Mouse (Mus musculus) right cerebral cortex, postnatal 4 days (tissue): ENCODE data around the gene Dnm3.

Experiments used
- DNase-seq: peaks from one replicate; pipeline ENCODE4 v3.0.0-alpha.2; 2022

The Dnm3 gene

DNA sequence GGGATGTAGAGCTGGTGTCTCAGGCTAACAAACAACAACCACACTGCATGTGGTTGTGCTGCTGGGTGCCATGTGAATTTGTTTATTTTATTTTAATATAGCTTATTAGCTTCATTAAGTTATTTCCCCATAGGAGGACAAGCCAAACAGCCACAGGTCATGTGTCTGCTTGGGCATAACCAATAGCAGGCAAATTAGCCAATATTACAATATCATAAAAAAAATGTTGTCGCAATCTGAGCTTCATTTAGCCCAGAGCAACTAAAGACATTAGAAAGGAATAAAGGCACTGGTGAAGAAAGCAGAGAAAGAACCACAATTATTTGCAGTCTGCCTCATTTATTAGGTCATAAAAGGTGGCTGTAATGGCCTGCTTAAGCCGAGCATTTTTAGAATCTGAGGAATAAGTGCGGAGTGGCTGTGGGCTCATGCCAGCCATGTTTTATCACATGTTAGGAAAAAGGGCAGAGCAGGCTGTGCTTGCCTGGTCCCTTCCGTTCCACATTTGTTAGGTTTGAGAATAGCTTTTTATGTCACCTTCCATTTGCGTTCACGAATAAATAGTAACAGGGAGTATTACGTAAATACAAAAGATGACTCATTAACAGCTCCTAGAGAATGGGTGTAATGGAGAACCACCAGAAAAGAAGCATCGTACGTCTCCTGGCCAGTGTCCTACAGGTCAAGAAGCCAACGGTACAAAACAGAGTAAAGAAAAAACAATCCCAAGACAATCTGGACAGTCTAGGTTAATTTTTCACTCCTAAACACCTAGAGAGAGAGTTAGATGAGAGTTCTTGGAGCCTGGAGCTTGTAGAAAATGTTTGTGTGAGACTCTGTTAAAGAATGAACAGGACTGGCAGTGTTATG is 376.6 kb downstream of the Dnm3 start:
- DNase-seq, result no peak

DNA sequence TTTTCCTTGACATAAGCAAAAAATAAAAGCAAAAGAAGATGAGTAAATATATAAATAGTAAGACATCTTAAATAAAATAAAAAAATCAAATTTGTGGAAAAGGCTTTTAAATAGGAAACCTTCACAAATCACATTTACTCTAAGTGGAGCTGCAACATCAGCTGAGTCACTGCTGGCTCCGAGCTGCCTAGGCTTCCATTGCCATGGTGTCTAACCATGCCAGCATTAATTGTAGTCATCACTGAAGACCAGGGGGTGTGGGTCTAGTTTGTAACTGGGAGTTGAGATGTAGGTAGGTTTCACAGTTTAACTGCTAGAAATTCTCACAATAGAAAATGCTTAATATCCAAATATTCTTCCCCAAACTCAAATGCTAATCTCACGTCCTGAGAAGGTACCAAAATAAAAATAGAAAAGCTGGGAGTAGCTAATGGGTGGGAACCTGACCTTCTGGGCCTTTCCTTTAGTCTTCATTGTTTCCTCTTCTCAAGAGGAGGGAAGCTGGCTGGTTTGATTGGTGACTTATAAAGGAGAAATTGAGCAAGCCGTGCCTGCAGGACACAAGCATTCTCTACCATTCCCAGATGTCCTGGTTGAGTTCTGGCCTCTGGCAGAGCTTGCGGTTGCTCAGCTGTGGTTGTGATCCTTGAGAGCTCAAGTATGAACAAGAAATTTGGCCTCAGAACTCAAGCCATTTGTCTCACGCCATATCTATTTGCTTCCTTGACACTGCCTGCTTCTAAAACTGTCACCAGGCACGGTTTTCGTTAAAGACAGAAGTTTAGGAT is 377.6 kb downstream of the Dnm3 start:
- DNase-seq, result no peak

- no peak for DNase-seq
These were observed 378.6 kb downstream of the Dnm3 start for GRCm38 (mm10) chr1:162099203-162099602.

DNA sequence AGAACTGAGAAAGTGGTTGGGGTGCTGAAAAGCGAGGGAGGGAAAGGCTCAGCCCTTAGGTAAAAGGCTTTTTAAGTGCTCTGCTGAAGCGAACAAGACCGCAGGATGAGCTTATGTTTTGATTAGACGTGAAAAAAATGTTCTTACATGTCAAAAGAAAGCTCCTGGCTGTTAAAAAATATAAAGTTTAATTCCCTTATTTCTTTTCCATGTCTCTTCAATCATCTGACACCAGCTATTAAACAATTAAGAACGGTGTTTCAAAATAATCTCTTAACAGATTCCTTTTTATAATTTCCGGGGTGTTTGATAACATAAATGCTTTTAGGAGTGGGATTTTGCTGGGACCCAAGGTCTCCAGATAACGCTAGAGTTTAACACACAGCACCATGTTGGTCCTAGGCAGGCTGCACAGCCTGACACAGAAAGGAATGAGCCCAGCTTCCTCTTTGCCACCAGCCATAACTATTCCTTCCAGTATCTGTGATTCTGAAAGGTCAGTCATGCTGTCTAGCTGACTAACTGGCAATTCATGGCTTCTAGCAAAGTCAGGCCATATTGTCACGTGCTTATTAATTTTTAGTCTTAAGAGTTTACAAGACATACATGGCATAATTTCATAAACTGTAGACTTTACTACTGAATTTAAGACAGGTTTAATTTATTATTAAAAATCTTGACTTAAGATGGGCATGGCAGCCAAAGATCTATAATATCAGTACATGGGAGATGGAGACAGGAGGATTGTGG is 383.1 kb downstream of the Dnm3 start:
- DNase-seq, result no peak

DNA sequence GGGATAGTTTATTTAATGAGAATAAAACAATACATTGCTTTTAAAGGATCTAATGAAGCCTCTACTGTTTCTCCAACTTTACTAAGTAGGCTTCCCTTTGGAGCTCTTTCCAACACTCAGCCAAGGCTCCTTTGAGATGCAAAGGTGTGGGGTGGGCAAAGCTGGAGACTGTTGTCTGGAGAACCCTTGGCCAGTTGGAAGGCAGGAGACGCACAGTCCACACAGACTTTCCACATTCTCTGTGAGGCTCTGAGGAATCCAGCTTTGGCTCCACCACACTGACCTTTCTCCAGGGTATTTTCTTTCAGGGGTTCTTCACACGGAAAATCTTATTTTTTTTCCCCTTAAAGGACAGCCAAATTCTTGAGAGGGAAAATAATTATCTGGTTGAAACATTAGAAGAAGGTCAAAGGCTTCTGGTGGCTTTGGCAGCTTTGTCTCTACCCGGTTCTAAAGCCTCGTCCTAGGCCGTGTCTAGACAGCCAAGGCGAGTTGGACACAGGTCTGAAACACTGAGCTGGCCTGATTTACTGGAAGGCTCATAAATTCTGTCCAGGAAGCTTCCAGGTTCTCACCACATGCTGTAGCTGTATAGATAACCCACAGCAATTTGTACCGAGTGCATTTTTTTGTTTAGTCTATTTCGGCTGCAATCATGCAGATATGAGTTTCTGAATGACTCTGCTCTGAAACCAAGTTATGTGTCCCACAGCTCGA is 383.9 kb downstream of the Dnm3 start:
- no peak for DNase-seq

DNA sequence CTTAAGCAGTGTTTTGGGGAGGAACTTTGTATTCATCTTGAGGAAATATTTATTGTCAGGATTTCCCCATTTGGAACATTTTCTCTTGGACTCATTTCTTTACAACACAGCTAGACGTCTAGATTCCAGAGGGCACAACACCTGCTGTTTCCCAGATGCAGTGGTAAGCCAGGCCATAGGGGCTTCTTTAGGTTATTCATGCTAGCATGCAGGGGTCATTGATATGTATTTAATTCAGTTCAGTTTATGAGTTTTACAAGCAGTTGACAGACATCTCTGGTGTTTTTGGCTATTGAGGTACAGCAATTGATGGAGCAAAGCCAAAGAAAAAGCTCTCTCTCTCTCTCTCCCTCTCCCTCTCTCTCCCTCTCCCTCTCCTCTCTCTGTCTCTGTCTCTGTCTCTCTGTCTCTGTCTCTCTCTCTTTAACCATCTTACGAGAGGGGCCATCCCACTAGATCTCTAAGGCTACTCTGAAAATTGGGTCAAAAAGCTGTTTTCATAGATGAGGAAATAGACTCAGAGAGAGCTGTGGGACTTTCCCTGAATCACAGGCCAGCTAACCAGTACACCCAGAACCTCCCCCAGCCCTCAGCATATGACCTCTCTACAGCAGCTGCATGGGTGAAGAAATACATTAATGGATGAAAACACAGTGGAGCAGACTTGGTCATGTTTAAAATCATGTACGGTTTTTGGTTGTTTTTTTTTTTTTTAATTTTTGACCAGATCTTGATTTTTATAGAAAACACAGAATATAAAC is 384.8 kb downstream of the Dnm3 start:
- DNase-seq, result no peak

DNA sequence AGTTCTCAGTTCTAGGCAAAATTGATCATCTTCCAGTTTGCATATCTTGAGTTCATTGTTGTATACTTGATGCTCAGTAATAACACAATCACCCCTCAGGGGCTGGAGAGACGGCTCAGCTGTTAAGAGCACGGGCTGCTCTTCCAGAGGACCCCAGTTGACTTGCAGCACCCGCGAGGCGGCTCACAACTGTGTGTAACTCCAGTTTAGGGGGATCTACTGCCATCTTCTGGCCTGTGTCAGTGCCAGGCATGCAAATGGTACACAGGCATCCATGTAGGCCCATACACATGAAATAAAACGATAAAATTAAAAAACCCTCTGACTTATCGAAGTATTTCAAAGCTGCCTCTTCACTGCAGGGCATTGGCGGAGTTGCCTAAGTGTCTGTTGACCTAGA is 385.4 kb downstream of the Dnm3 start:
- no peak for DNase-seq

GRCm38 (mm10) chr1:162083886-162084478 is 393.9 kb downstream of the Dnm3 start:
- DNase-seq, result no peak

GRCm38 (mm10) chr1:162083354-162083753 is 394.5 kb downstream of the Dnm3 start:
- DNase-seq, result no peak

DNA sequence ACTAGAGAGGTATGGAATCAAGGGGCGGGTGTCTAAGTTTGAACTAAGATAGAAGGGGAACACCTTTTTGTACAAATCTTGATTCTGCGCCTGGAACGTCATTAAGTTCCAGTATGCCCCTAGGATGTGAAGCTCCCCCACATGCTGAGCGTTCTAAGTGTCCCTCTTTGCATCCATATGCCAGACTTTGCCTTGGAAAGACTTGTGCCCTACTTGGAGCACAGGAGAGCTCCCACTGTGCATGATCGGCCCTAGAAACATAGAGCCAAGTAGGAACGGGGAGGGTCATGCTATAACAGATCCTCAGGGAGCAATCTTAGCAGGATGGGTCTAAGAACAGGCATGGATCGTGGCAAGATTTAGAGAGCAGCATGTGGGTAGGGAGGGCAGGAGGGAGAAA is 395.1 kb downstream of the Dnm3 start:
- DNase-seq, result no peak

DNA sequence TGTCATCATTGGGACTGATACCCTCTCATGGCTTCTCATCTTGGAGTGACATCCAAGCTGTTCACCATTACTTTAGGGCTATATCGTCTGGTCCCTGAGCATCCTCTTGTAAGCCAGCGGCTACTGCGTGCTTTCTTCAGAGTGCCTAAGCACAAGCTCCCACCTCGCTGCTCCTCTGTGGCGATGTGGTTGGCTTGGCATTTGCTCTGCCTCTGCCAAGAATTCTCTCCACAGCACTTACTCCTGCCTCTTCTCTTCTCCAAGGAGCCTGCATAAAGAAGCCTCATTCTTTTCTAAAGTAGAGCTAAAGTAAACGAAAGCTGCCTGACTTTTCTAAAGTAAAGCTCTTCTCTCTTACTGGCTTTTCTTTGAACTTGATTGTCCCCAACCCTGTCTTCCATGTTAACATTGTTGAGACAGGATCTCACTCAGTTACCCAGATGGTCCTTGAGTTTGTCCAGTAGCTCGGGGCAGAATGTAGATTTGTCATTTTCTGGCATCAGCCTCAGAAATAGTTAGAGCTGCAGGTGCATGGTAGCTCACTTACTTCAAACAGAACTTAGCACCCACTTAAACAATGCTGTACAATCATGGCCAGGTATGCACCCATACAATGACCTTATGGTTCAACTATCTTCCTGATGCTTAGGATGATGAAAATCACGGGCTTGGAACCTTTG is 396.0 kb downstream of the Dnm3 start:
- DNase-seq, result no peak

DNA sequence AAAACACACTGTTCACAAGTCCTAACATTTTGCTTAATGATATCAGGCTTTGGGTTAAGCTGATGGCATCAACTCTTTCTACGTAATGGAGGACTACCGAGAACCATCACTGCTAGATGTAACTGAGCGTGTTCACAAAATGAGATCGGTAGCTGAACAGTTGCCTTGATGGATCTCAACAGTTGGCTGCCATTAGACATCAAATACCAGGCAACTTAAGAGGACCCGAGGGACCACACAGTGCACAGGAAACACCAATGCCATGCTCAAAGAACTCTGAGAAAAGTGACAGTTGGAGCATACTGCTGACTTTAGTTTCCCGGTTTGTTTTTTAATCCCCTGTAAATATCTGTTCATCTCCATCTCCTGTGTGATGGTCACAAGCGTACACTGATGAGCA is 397.8 kb downstream of the Dnm3 start:
- no peak for DNase-seq

GRCm38 (mm10) chr1:162077454-162077853 is 400.4 kb downstream of the Dnm3 start:
- no peak for DNase-seq

GRCm38 (mm10) chr1:162076581-162077001 is 401.2 kb downstream of the Dnm3 start:
- no peak for DNase-seq

DNA sequence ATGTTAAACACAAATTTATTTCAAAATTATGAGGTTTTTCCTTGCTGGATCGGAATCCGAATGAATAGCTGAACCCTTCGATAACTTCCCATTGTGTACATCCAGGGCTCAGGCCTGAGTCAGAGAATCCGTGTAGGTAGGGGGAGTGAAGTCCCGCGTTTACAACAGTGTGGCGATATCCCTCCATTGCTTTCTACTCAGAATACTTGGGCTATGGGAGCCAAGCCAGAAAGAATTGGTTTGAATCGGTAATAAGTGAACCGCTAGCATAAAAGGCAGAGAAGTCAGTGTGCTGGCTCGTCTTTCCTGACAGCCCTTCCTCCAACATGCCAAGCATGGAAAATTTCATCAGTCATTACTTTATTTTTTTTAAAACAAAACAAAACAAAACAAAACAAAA is 402.0 kb downstream of the Dnm3 start:
- no peak for DNase-seq

GRCm38 (mm10) chr1:162075416-162075815 is 402.4 kb downstream of the Dnm3 start:
- no peak for DNase-seq

DNA sequence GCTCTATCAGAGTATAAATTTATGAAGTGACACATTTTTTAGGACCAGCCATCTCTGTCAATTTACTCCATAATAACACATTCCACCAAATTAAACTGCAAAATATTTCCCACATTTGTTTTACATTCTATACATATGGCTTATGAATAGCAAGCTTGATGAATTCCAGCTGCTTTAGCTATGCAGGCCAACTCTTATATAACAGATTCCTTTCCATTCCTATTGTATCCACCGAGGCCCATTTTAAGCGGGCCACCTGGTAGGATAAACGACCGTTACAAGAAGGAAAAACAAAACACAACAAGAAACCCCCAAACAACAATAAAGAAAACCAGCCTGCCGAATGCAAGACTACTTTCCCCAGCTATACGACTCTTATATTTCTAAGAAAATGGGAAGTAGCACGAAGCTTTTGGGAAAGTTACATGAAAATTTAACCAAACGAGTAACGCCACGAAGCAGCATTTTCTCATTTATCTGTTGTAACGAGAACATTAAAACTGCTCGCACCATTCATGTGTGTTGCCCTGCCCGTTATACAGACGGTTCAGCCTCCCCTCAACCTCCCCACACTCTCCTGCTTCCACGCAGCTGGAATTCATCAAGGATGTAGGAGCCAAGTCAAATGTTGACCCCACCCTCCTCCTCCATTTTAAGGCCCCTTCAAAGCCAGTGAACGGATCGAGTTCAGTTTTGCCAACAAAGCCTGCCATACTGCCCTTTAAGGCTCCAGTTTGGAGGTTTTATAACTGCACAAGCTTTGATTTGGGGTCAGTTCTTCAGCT is 403.0 kb downstream of the Dnm3 start:
- DNase-seq, result no peak

DNA sequence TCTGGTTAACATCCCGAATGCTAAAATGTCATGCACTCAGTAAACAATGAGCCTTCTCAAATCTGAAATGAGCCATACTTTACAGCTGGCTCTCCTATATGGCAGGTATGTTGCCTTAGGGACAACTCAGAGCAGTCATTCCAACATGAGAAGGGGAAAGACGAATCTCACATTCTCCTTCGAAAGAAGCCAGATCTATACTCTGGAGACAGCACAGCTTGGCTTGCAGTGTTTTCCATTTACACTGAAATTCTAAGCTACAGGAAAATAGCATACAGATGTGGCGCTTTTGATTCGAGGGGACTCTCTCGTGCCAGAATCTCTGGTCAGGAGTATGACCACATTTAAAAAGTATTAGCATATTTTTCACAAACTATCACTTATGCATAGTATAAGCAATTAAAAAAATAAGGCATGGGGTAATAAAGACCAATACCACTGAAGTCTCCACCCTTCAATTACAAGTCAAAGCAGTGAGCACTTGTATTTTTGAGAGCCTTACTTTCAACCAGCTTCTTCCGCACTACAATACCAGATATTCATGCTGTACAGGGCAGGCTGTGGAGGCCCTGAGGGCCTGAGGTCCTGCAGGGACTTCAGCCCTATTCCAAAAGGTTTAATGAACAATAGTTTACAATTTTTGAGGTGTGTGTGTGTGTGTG is 404.8 kb downstream of the Dnm3 start:
- no peak for DNase-seq

- no peak for DNase-seq
These were observed 424.2 kb downstream of the Dnm3 start for GRCm38 (mm10) chr1:162053608-162054007.

DNA sequence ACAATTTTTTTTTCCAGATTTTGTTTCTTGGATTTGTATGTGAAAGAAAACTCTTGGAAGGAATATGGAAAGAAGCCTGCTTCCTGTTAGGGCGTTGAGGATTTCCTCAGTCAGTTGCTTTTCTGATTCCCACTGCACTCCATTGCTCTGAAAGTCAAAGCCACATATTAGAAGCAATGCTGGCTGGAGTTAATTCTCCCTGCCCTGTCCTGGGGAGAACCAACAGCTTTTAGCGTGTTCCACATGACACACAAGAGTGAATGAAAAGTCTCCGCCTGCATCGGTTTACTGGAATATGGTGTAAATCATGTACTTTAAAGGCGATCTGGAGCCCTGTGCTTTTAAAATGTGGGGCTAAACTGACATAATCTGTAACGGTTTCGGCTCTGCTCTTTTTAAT is 424.6 kb downstream of the Dnm3 start:
- no peak for DNase-seq
